Mouse (Mus musculus) CD8-positive naive resting alpha-beta T cell, adult 2 months (primary cell): ENCODE data around the gene Fut2.
"Not testable (repeated sequence)": the region's sequence is repeated elsewhere in the genome, so short reads cannot be mapped to it uniquely, and the experiment has no call there.

Experiments
- DNase-seq, 2 experiments: peaks; one replicate each; pipeline ENCODE4 v3.0.0; 2022; ENCODE audit warnings: low read depth in 2 of 2, low spot score in 2 of 2

Fut2 gene

DNA sequence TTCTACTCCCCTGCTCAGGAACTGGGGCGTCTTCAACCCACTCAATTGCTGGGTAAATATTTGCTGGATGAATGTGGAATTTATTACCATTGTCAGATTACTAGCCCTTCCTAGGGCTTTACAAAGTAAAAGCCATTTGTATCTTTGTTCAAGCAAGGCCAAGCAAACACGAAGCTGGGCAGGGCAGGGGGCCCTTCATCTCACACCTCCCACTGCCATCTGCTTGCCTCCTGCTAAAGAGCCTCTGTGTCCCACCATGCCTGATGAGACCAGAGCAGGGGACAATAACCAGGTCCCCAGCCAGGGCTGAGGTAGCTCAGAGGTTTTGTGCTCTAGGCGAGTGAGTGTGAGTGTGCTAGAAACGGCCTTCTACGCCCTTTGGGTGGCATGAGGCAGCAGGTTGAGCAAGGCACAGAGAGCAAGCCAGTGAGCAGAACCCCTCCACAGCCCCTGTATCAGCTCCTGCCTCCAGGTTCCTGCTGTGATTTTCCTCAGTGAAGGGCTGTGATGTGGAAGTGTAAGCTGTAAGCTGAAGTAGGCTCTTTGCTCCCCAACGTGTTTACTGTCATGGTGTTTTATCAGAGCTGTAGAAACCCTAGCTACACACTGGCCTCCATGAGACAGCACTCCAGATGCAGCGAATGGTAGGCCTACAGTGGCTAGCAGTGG lies 11.6 kb upstream of the Fut2 start:
- no peak for DNase-seq

- no peak for DNase-seq
Observed at GRCm38 (mm10) chr7:45668921-45669320, 2.7 kb upstream of the Fut2 start.

DNA sequence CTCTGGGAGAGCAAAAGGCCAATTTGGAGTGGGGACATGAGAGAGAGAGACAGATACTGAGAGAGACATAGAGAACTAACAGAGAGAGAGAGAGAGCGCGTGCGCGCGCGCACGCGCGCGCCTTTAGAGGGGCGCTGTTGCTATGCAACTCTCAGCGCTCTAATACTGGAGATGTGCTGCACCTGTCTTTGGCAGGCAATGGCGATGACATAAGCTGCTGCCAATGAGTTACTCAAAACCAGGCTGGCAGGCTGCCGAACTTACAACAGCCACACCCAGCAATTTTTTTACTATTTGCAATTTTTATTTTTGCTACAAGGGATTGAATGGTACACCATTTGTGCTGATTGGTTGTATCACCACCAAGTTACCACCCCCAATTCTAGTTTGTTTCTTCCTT lies 1.6 kb upstream of the Fut2 start:
- no peak for DNase-seq

GRCm38 (mm10) chr7:45665303-45666138 lies 673 bp downstream of the Fut2 start:
- DNase-seq = no peak

DNA sequence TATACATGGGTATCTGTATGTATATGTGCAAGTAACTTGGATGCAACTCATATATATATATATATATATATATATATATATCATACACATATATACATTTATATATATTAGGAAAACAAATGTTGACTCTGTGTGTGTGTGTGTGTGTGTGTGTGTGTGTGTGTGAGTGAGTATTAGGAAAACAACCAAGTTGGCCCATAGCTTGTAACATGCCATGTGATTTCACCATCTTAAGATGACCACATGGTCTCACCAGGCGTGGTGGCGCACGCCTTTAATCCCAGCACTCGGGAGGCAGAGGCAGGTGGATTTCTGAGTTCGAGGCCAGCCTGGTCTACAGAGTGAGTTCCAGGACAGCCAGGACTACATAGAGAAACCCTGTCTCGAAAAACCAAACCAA lies 4.5 kb downstream of the Fut2 start:
- DNase-seq = not testable (repeated sequence)

DNA sequence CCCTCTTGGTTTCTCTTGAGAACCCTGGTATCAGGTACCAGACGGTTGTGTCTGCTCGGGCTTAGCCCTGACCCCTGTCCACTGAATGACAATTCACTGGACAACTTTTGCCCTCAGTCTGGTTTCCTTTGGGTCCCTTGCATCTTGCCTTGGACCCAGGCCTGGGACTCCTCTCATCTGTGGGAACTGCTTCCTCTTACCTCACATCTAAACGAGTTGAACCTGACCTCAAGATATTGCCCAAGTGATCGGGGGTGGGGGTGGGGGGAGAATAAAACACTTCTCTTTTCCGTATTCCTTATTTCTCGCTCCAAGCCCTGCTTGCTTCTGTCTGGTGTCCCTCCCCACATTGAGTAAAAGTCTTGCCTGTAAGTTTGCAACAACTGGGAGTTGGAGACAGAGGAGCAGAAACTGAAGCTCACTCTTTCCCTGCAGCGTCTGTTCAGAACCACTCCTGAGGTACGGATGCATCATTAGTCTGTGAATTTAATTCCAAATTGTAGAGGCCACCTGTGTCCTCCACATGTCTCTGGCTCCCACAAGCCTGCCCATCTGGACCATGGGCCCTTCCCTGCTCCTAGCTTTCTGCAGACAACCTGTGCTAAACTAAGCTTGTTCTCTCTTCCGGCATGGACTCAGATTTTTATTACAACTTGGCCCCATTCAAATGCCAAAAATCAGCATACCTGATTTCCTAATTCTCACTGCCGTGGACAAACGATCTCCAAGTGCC lies 5.3 kb downstream of the Fut2 start:
- DNase-seq = no peak

DNA sequence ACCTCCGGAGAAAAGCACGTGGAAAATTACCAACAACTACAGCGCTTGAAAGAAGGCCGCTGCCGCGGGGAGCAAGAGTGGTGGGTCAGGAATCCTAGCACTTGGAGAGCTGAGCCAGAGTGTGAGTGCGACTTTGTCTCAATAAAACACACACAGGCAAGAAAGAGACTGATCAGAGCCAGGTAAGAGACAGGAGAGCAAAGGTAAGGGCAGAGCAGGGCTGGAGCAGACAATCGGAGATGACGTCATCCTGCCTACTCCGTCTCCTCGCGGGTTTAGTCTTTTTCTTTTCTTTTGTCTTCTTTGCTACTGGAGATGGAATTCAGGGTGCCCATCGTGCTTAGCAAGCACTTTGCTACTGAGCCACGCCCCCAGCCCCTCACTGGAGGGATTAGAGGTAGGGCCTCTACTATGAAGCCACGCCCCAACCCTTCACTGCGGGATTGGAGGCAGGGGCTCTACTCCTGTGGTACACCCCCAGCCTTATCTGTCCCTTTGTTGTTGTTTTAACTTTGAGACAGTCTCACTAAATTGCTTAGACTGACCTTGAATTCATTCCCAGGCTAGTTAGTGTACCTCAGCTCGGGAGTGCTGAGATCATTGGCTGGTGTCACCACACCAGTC lies 11.7 kb downstream of the Fut2 start:
- DNase-seq = no peak

DNA sequence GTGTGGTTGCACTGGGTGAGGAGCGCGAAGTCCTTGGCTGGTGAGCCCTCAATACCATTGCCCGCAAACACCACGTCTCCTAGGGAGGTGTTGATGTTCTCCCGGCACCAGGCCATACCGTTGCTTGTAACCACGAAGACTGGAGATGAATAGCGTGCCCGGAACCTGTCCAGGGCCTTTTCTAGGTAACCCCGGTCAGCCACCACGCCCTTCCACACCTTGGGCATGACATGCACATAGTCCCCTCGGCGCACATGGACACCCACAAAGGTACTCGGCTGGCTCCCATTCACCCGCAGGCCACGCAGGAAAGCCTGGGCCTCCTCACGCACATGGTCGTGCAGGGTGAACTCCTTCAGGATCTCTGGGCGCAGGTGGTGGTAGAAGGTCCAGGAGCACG lies 15.7 kb downstream of the Fut2 start:
- not testable (repeated sequence) for DNase-seq

DNA sequence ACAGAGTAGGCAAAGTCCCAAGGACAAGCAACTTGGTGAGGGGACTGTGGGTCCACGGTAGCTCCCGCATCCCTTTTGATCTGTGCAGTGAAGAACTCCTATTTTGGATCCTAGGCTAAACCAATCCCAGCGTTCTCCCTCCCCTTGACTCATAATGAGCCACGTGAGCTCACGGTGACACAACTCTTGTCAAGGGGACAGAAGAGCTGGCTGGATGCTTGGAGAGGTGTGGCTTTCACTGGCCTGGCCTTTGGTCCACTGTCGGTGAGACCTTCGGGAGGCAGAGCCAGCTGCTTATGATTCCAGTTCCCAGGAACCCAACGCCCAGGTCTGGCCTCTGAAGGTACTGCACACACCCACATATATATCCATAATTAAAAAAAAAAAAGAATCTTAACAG lies 16.8 kb downstream of the Fut2 start:
- no peak for DNase-seq

GRCm38 (mm10) chr7:45646671-45647070 lies 19.5 kb downstream of the Fut2 start:
- no peak for DNase-seq

GRCm38 (mm10) chr7:45645591-45645971 lies 20.6 kb downstream of the Fut2 start:
- no peak for DNase-seq

DNA sequence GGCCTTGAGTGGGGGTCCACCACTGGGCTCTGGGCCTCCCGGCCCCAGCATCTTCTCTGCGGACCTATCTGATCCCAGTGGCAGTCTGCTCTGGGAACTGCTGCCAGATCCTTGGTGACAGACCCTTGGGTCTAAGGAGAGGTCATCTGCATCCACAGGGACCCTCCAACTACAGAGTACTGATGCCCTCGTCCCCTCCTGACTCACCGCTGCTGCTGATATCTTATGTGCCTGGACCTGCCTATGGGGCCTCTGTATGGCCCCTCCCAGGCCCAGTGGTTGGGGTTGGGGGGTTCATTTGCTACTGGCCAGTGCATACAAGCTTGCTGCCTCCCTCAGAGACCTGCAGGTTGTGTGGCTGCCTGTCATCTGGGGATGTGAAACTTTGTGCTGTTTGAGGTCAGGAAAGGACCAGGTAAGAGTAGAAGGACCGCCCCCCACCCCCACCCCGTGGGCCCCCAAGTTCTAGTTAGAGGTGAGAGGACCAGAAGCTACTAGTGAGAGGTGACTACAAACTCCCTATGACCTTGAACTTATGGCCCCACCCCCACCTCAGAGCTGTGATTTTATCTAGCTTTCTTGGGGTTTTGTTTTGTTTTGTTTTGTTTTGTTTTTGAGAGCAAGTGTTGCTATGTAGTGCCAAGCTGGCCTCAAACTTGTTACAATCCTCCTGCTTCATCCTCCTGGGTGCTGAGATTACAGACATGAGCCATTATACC lies 21.2 kb downstream of the Fut2 start:
- no peak for DNase-seq

GRCm38 (mm10) chr7:45644183-45644582 lies 22.0 kb downstream of the Fut2 start:
- DNase-seq = no peak

- peak; percentile 48 to 66 for DNase-seq
Observed at GRCm38 (mm10) chr7:45643441-45644178, 22.6 kb downstream of the Fut2 start.

DNA sequence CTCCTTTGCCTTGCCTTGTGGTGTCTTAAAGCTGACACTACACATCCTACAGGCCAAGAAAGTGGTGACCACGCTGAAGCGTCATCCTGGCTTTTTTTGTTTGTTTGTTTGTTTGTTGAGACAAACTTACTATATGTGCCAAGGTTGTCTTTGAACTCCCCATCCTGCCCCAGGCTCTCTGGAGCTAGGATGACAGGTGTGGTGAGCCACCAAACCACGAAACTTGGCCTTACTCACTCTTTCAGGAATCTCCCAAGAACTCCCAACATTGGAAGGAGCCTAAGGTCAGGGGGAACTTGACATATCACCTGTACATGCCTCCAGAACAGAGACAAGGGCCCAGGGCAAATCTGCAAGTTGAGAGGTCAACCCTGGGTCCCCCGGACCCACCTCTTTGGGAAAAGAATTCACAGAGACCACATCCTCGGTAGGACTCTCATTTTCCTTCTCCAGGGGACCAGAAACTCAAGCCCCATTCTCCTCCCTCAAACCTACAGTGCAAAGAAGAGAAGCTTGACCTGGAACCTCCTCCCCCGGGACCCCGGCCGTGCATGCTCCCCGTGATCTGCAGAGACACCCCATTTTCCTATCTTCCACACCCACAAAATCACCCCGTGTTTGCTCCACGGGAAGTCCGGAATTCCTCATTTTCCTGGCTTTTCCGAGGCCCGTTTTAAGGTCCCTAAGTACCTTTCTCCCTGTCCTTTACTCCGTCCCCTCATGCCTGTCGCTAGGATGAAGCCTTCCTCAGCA lies 23.5 kb downstream of the Fut2 start:
- no peak for DNase-seq

GRCm38 (mm10) chr7:45642083-45642482 lies 24.1 kb downstream of the Fut2 start:
- DNase-seq = no peak

GRCm38 (mm10) chr7:45641391-45642040 lies 24.7 kb downstream of the Fut2 start:
- DNase-seq = no peak

GRCm38 (mm10) chr7:45640191-45640957 lies 25.8 kb downstream of the Fut2 start:
- no peak for DNase-seq
